Mouse (Mus musculus): ENCODE data around the gene Ptgdr.
"Not testable (repeated sequence)": the region's sequence is repeated elsewhere in the genome, so short reads cannot be mapped to it uniquely, and the experiment has no call there.

The Ptgdr gene

GRCm38 (mm10) chr14:44858868-44859613 is at the start of gene Ptgdr:
TSS of gene Ptgdr (minus strand) at chr14:44859375.
- no peak for DNase-seq

GRCm38 (mm10) chr14:44907774-44908173 is 48.6 kb upstream of the Ptgdr start:
- DNase-seq: no peak

- DNase-seq: no peak
These were observed 45.0 kb upstream of the Ptgdr start for GRCm38 (mm10) chr14:44904199-44904598.

- not testable (repeated sequence) for DNase-seq
These were observed 42.6 kb upstream of the Ptgdr start for GRCm38 (mm10) chr14:44901735-44902134.

GRCm38 (mm10) chr14:44891387-44892132 is 32.4 kb upstream of the Ptgdr start:
- no peak for DNase-seq

GRCm38 (mm10) chr14:44869686-44870085 is 10.5 kb upstream of the Ptgdr start:
- DNase-seq: no peak

- DNase-seq: no peak
These were observed 6.5 kb upstream of the Ptgdr start for GRCm38 (mm10) chr14:44865661-44866060.

GRCm38 (mm10) chr14:44863086-44863485 is 3.9 kb upstream of the Ptgdr start:
- no peak for DNase-seq

GRCm38 (mm10) chr14:44861161-44861560 is 2.0 kb upstream of the Ptgdr start:
- DNase-seq: no peak

GRCm38 (mm10) chr14:44858372-44858771 is 803 bp downstream of the Ptgdr start:
- DNase-seq: no peak

- DNase-seq: not testable (repeated sequence)
These were observed 8.5 kb downstream of the Ptgdr start for GRCm38 (mm10) chr14:44850637-44851036.

GRCm38 (mm10) chr14:44847740-44848139 is 11.4 kb downstream of the Ptgdr start:
- DNase-seq: no peak

GRCm38 (mm10) chr14:44846558-44847263 is 12.5 kb downstream of the Ptgdr start:
- DNase-seq: no peak

- DNase-seq: no peak
These were observed 15.1 kb downstream of the Ptgdr start for GRCm38 (mm10) chr14:44843768-44844755.

- DNase-seq: no peak
These were observed 20.5 kb downstream of the Ptgdr start for GRCm38 (mm10) chr14:44838685-44839084.

GRCm38 (mm10) chr14:44835132-44835531 is 24.0 kb downstream of the Ptgdr start:
- no peak for DNase-seq

GRCm38 (mm10) chr14:44834134-44834533 is 25.0 kb downstream of the Ptgdr start:
- not testable (repeated sequence) for DNase-seq

GRCm38 (mm10) chr14:44833096-44833495 is 26.1 kb downstream of the Ptgdr start:
- not testable (repeated sequence) for DNase-seq

GRCm38 (mm10) chr14:44827736-44828135 is 31.4 kb downstream of the Ptgdr start:
- no peak for DNase-seq

- no peak for DNase-seq
These were observed 37.8 kb downstream of the Ptgdr start for GRCm38 (mm10) chr14:44821177-44822057.

GRCm38 (mm10) chr14:44813152-44813551 is 46.0 kb downstream of the Ptgdr start:
- DNase-seq: not testable (repeated sequence)

All from cerebellum, adult 9-10 months (tissue).